Mouse (Mus musculus): ENCODE data around the gene Cycs. TPM values are rescaled to one million over a fixed set of nuclear protein-coding genes. Genes with fewer than 3 reads are reported as not detected.

Gene Cycs
- total and polyA plus RNA-seq, 2 experiments from 2014 or later: 37.0 to 83.3 TPM

- no peak for TF ChIP-seq CTCF (IDR thresholded peaks at IDR 0.05)
- no peaks in the 10 kb centered on the region for H3K27me3 ChIP-seq (ENCODE audit: insufficient read depth, low read length)
- H3K9me3 ChIP-seq (ENCODE audit: low read length): no peaks in the 10 kb centered on the region
- 92% methylated on average over 7 of the region's 7 CpGs for WGBS
- no peak overlapping the region for H3K4me2 ChIP-seq (ENCODE audit: low read depth, low read length, poor library complexity, severe bottlenecking)
- no peak for ATAC-seq (ENCODE audit: low FRiP score)
- DNase-seq (ENCODE audit: low spot score): no peak
- H3K4me1 ChIP-seq (ENCODE audit: insufficient read depth, low read length): no peaks in the 10 kb centered on the region
- H3K36me3 ChIP-seq (ENCODE audit: insufficient read depth, low read length): no peaks in the 10 kb centered on the region
- H3K9ac ChIP-seq (replicated peaks; ENCODE audit: low read length, poor library complexity, severe bottlenecking): no peak overlapping the region
- H3K4me3 ChIP-seq (ENCODE audit: low read depth, low read length): no peak overlapping the region
- H3K27ac ChIP-seq (ENCODE audit: low read depth, low read length): no peak overlapping the region
Observed at GRCm38 (mm10) chr6:50521532-50522135, 44.7 kb downstream of the Cycs start.

- DNase-seq (ENCODE audit: low spot score) (no peak), ATAC-seq (ENCODE audit: low FRiP score) (no peak)
- Histone ChIP-seq H3K4me1 (ENCODE audit: insufficient read depth, low read length) (no peaks in the 10 kb centered on the region), H3K27ac (ENCODE audit: low read depth, low read length) (no peak overlapping the region), H3K36me3 (ENCODE audit: insufficient read depth, low read length) (no peaks in the 10 kb centered on the region), H3K9ac (replicated peaks; ENCODE audit: low read length, poor library complexity, severe bottlenecking) (no peak overlapping the region), H3K4me3 (ENCODE audit: low read depth, low read length) (no peak overlapping the region), H3K9me3 (ENCODE audit: low read length) (no peaks in the 10 kb centered on the region), H3K27me3 (ENCODE audit: insufficient read depth, low read length) (no peaks in the 10 kb centered on the region), H3K4me2 (ENCODE audit: low read depth, low read length, poor library complexity, severe bottlenecking) (no peak overlapping the region)
- WGBS: over 99% methylated on average over 5 of the region's 5 CpGs
- no peak for TF ChIP-seq CTCF (IDR thresholded peaks at IDR 0.05)
Observed at GRCm38 (mm10) chr6:50520139-50520538, 46.2 kb downstream of the Cycs start.

GRCm38 (mm10) chr6:50518371-50518770 is 48.0 kb downstream of the Cycs start:
- WGBS: 91% methylated on average over 5 of the region's 5 CpGs
- no peaks in the 10 kb centered on the region for H3K4me1 ChIP-seq (ENCODE audit: insufficient read depth, low read length)
- no peaks in the 10 kb centered on the region for H3K36me3 ChIP-seq (ENCODE audit: insufficient read depth, low read length)
- H3K27ac ChIP-seq (ENCODE audit: low read depth, low read length): no peak overlapping the region
- no peak for TF ChIP-seq CTCF (IDR thresholded peaks at IDR 0.05)
- H3K27me3 ChIP-seq (ENCODE audit: insufficient read depth, low read length): no peaks in the 10 kb centered on the region
- H3K9ac ChIP-seq (replicated peaks; ENCODE audit: low read length, poor library complexity, severe bottlenecking): no peak overlapping the region
- no peak for DNase-seq (ENCODE audit: low spot score)
- no peaks in the 10 kb centered on the region for H3K9me3 ChIP-seq (ENCODE audit: low read length)
- no peak for ATAC-seq (ENCODE audit: low FRiP score)
- no peak overlapping the region for H3K4me3 ChIP-seq (ENCODE audit: low read depth, low read length)
- H3K4me2 ChIP-seq (ENCODE audit: low read depth, low read length, poor library complexity, severe bottlenecking): no peak overlapping the region

Small RNAs within 50 kb of the gene (microRNA-seq; reads per million reads assigned to microRNA genes)
- gene Mir6371 (ENCODE audit: borderline number of aligned reads): not detected

Other genes with a start within 250 kb of the Cycs start
- gene Osbpl3, start 110.3 kb downstream of the Cycs start, total RNA-seq (2014; rRNA removed): 9.5 and 9.7 TPM in 2 replicates
- gene Osbpl3, start 110.3 kb downstream of the Cycs start, polyA plus RNA-seq (2015; fragmentation: Nextera tagmentation; extraction: Ambion mirVana): 4.2 and 5.5 TPM in 2 replicates
- 3.3 and 5.1 TPM in 2 replicates for gene 4921507P07Rik, start 30.1 kb upstream of the Cycs start, total RNA-seq (2014; rRNA removed)
- 3.6 and 4.4 TPM in 2 replicates for gene 4921507P07Rik, start 30.1 kb upstream of the Cycs start, polyA plus RNA-seq (2015; fragmentation: Nextera tagmentation; extraction: Ambion mirVana)
- not detected in 2 replicates for gene Npvf, start 87.9 kb upstream of the Cycs start, total RNA-seq (2014; rRNA removed)
- 2.1 and 3.3 TPM in 2 replicates for gene Npvf, start 87.9 kb upstream of the Cycs start, polyA plus RNA-seq (2015; fragmentation: Nextera tagmentation; extraction: Ambion mirVana)

Measured in midbrain, postnatal 0 days (tissue).